Mouse (Mus musculus): ENCODE results near the gene Camk1. TPM values are rescaled to one million over a fixed set of nuclear protein-coding genes. Genes with fewer than 3 reads are reported as not detected.

Camk1 gene
- polyA plus RNA-seq, 1 experiment from 2014 or later, result 117 TPM

DNA sequence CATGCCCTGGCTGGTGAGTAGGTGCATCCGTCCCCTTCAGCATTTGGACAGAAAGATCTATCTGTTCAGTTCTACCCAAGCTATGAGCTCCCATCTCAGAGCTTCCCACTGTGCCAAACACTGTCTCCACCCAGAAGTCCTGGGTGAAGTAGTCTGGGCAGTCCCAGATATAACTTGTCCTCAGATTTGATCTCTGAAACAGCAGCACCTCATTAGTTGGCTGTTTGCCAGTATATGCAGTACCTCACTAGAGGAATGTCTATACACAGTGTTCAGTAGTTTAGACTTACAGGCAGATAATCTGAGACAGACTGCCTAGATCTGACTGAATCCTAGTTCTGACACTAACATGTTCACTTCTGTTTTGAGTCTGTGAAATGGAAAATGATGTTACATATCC, 14.4 kb downstream of the Camk1 start:
- Histone ChIP-seq H3K9me3 (no peaks in the 10 kb centered on the region), H3K4me1 (peaks cover 16% of the 10 kb centered on the region), H3K36me3 (replicated peaks) (peaks cover under 1% of the 10 kb centered on the region; the same call in 1 of the 2 replicates), H3K27ac (no peak overlapping the region), H3K4me2 (no peak overlapping the region), H3K9ac (no peak overlapping the region), H3K4me3 (no peak overlapping the region), H3K27me3 (replicated peaks) (no peaks in the 10 kb centered on the region)
- ATAC-seq (replicated peaks), result no peak
- whole genome bisulfite sequencing, result 89% methylated on average over 1 of the region's 1 CpGs

DNA sequence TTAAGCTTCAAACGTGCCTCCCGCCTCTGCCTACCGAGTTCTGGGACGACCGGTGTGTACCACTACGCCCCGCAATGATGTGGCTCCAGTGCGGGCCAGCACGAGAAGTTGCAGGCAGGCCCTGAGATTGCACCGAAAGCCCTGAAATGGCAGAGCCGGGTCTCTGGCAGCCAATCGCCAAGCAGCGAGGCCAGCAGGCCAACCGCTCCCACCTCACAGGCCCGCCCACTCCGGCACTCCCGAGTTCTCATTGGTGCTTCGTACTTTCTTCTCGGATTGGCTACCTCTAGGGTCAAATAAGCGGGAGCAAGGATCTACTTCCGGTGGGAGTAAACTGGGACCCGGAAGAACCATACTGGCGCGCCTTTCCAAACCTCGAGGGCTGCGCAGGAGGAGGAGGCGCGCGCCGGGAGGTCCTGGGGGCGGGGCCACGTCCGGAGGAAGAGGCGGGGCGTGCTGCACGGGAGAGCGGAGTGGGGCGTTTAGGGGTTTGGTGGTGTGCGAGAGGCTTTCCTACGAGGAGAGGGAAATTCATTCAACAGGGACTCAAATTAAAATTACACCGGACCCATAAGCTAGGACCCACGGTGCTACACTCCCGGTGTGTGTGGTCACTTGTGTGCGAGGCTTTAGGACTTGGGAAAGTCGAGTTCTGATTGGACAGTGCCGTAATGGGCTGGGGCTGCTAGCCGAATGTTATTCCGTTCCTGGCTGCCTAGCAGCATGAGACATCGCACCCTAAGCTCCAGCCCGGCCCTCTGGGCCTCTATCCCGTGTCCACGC, 17.1 kb downstream of the Camk1 start, which contains the start of gene Ogg1:
TSS of gene Ogg1 (plus strand) at position 440 of the 783 bp plus-strand sequence.
- peak within 1 kb of the TSS; percentile 58 for H3K4me3 ChIP-seq
- 0% methylated on average over 52 of the region's 52 CpGs for WGBS
- peaks cover 26% of the 10 kb centered on the region for H3K36me3 ChIP-seq (replicated peaks)
- H3K27me3 ChIP-seq (replicated peaks), result no peaks in the 10 kb centered on the region
- peak within 1 kb of the TSS; percentile 86 for H3K4me2 ChIP-seq
- H3K9ac ChIP-seq, result peak within 1 kb of the TSS; percentile 60
- peak within 1 kb of the TSS; percentile 87 for H3K27ac ChIP-seq
- H3K4me1 ChIP-seq, result peaks cover 16% of the 10 kb centered on the region
- H3K9me3 ChIP-seq, result no peaks in the 10 kb centered on the region
- ATAC-seq (replicated peaks), result peak; percentile 99

GRCm38 (mm10) chr6:113315972-113316371, 27.8 kb downstream of the Camk1 start:
- H3K4me1 ChIP-seq, result no peaks in the 10 kb centered on the region
- WGBS, result 94% methylated on average over 3 of the region's 3 CpGs
- no peak overlapping the region for H3K4me2 ChIP-seq
- H3K9me3 ChIP-seq, result no peaks in the 10 kb centered on the region
- no peak for ATAC-seq (replicated peaks)
- H3K27ac ChIP-seq, result no peak overlapping the region
- H3K9ac ChIP-seq, result no peak overlapping the region
- no peak overlapping the region for H3K4me3 ChIP-seq
- H3K36me3 ChIP-seq (replicated peaks), result peaks cover 58% of the 10 kb centered on the region
- no peaks in the 10 kb centered on the region for H3K27me3 ChIP-seq (replicated peaks)

- Histone ChIP-seq H3K4me2 (peak overlapping the region; percentile 91), H3K9ac (peak overlapping the region; percentile 93), H3K4me1 (peaks cover 23% of the 10 kb centered on the region), H3K36me3 (replicated peaks) (peaks cover 3% of the 10 kb centered on the region; the same call in 1 of the 2 replicates), H3K27me3 (replicated peaks) (no peaks in the 10 kb centered on the region), H3K27ac (peak overlapping the region; percentile 93; the same call in 1 of the 2 replicates), H3K9me3 (no peaks in the 10 kb centered on the region), H3K4me3 (peak overlapping the region; percentile 83)
- 34% methylated on average over 5 of the region's 5 CpGs for WGBS
- ATAC-seq (replicated peaks), result no peak
These were observed 35.6 kb downstream of the Camk1 start for GRCm38 (mm10) chr6:113308141-113308540.

GRCm38 (mm10) chr6:113307481-113308121, 36.2 kb downstream of the Camk1 start:
- peak; percentile 5 for ATAC-seq (replicated peaks)
- Histone ChIP-seq H3K27ac (peak overlapping the region; percentile 93), H3K9me3 (no peaks in the 10 kb centered on the region), H3K9ac (peak overlapping the region; percentile 93), H3K4me2 (peak overlapping the region; percentile 91), H3K4me3 (peak overlapping the region; percentile 83), H3K27me3 (replicated peaks) (no peaks in the 10 kb centered on the region), H3K4me1 (peaks cover 23% of the 10 kb centered on the region), H3K36me3 (replicated peaks) (peaks cover 3% of the 10 kb centered on the region; the same call in 1 of the 2 replicates)
- WGBS, result under 1% methylated on average over 34 of the region's 34 CpGs

DNA sequence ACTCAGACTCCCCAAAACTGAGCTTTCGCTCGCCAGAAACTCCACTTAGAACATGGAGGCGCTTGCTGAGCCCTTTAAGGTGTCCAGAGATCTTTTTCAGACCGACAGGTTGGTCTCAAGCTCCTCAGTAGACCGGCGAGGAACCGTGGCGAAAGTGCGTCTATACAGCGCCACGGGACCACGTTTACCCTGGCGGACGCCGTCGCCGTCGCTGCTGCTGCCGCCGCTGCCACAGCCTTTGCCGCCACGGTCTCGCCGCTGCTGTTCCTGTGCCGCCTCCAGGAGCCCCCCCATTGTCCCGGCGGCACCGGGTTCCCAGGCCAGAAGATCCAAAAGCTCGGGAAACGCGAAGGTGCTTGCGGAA, 36.8 kb downstream of the Camk1 start, which contains the start of gene Brpf1:
TSS of gene Brpf1 (plus strand) at position 152 of the 364 bp plus-strand sequence.
- no peaks in the 10 kb centered on the region for H3K9me3 ChIP-seq
- peaks cover 23% of the 10 kb centered on the region for H3K4me1 ChIP-seq
- peak within 1 kb of the TSS; percentile 91 for H3K4me2 ChIP-seq
- 1% methylated on average over 32 of the region's 32 CpGs for WGBS
- peaks cover 3% of the 10 kb centered on the region; the same call in 1 of the 2 replicates for H3K36me3 ChIP-seq (replicated peaks)
- peak; percentile 75 for ATAC-seq (replicated peaks)
- H3K27ac ChIP-seq, result peak within 1 kb of the TSS; percentile 93
- peak within 1 kb of the TSS; percentile 83 for H3K4me3 ChIP-seq
- H3K9ac ChIP-seq, result peak within 1 kb of the TSS; percentile 93
- H3K27me3 ChIP-seq (replicated peaks), result no peaks in the 10 kb centered on the region

- H3K27ac ChIP-seq, result peak overlapping the region; percentile 93
- no peaks in the 10 kb centered on the region for H3K9me3 ChIP-seq
- H3K36me3 ChIP-seq (replicated peaks), result peaks cover 3% of the 10 kb centered on the region; the same call in 1 of the 2 replicates
- H3K27me3 ChIP-seq (replicated peaks), result no peaks in the 10 kb centered on the region
- H3K9ac ChIP-seq, result peak overlapping the region; percentile 93
- ATAC-seq (replicated peaks), result peak; percentile 98
- H3K4me2 ChIP-seq, result peak overlapping the region; percentile 91
- peak overlapping the region; percentile 83 for H3K4me3 ChIP-seq
- 1% methylated on average over 50 of the region's 50 CpGs for WGBS
- H3K4me1 ChIP-seq, result peaks cover 23% of the 10 kb centered on the region
These were observed 37.3 kb downstream of the Camk1 start for GRCm38 (mm10) chr6:113306322-113306985.

- WGBS, result 24% methylated on average over 3 of the region's 3 CpGs
- ATAC-seq (replicated peaks), result no peak
These were observed 41.5 kb downstream of the Camk1 start for GRCm38 (mm10) chr6:113302258-113302657.

DNA sequence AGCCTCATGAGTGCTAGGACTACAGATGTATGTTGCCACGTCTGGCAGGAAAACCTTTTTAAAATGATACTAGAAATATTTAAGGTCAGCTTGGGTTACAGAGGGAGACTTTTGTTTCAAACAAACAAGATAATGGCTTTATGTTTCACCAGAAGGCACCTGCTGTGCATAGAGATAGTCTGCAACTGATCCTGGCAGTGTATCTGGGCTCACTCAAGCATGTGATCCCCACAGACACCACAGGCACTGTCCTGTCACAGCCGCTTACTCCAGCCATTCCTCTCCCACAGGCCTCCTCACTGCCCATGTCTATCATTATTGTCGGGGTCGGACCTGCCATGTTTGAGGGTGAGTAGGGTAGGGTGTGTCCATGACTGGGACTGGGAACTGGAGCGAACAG, 42.4 kb downstream of the Camk1 start:
- H3K27me3 ChIP-seq (replicated peaks), result no peaks in the 10 kb centered on the region
- no peak overlapping the region for H3K27ac ChIP-seq
- no peaks in the 10 kb centered on the region for H3K36me3 ChIP-seq (replicated peaks)
- no peaks in the 10 kb centered on the region for H3K9me3 ChIP-seq
- H3K4me1 ChIP-seq, result peaks cover 6% of the 10 kb centered on the region
- no peak for ATAC-seq (replicated peaks)
- WGBS, result 79% methylated on average over 5 of the region's 5 CpGs
- H3K9ac ChIP-seq, result no peak overlapping the region
- no peak overlapping the region for H3K4me2 ChIP-seq
- no peak overlapping the region for H3K4me3 ChIP-seq

More at GRCm38 (mm10) chr6:113302258-113302657, 41.5 kb downstream of the Camk1 start:
- H3K4me2 ChIP-seq, result no peak overlapping the region
- no peaks in the 10 kb centered on the region for H3K27me3 ChIP-seq (replicated peaks)
- H3K4me1 ChIP-seq, result peaks cover 6% of the 10 kb centered on the region
- H3K9ac ChIP-seq, result no peak overlapping the region
- H3K4me3 ChIP-seq, result no peak overlapping the region
- no peak overlapping the region for H3K27ac ChIP-seq
- no peaks in the 10 kb centered on the region for H3K36me3 ChIP-seq (replicated peaks)
- H3K9me3 ChIP-seq, result no peaks in the 10 kb centered on the region

GRCm38 (mm10) chr6:113296639-113297038, 47.1 kb downstream of the Camk1 start:
- no peak overlapping the region for H3K4me2 ChIP-seq
- 70% methylated on average over 4 of the region's 4 CpGs for WGBS
- H3K4me3 ChIP-seq, result no peak overlapping the region
- no peaks in the 10 kb centered on the region for H3K9me3 ChIP-seq
- no peaks in the 10 kb centered on the region for H3K27me3 ChIP-seq (replicated peaks)
- no peaks in the 10 kb centered on the region for H3K4me1 ChIP-seq
- no peak overlapping the region for H3K27ac ChIP-seq
- no peak overlapping the region for H3K9ac ChIP-seq
- no peaks in the 10 kb centered on the region for H3K36me3 ChIP-seq (replicated peaks)
- ATAC-seq (replicated peaks), result no peak

- Histone ChIP-seq H3K27ac (no peak overlapping the region), H3K9me3 (no peaks in the 10 kb centered on the region), H3K4me3 (no peak overlapping the region), H3K4me1 (no peaks in the 10 kb centered on the region), H3K4me2 (no peak overlapping the region), H3K27me3 (replicated peaks) (no peaks in the 10 kb centered on the region), H3K9ac (no peak overlapping the region), H3K36me3 (replicated peaks) (no peaks in the 10 kb centered on the region)
- WGBS, result 91% methylated on average over 2 of the region's 2 CpGs
- no peak for ATAC-seq (replicated peaks)
These were observed 47.7 kb downstream of the Camk1 start for GRCm38 (mm10) chr6:113296046-113296445.

GRCm38 (mm10) chr6:113292938-113293337, 50.8 kb downstream of the Camk1 start:
- H3K27me3 ChIP-seq (replicated peaks), result no peaks in the 10 kb centered on the region
- no peaks in the 10 kb centered on the region for H3K4me1 ChIP-seq
- H3K9ac ChIP-seq, result no peak overlapping the region
- ATAC-seq (replicated peaks), result no peak
- no peak overlapping the region for H3K27ac ChIP-seq
- H3K9me3 ChIP-seq, result no peaks in the 10 kb centered on the region
- H3K4me3 ChIP-seq, result no peak overlapping the region
- no peak overlapping the region for H3K4me2 ChIP-seq
- WGBS, result 79% methylated on average over 5 of the region's 5 CpGs
- H3K36me3 ChIP-seq (replicated peaks), result no peaks in the 10 kb centered on the region

All from midbrain, embryonic 15.5 days (tissue).